Mouse (Mus musculus): Measurements from ENCODE around the gene Gm20696.

- TF ChIP-seq POLR2A (IDR thresholded peaks at IDR 0.05; ENCODE audit: borderline replicate concordance, low read depth, low read length) (no peak), CTCF (IDR thresholded peaks at IDR 0.05; ENCODE audit: low read depth, low read length) (no peak)
These were observed 351.9 kb downstream of the Gm20696 start for GRCm38 (mm10) chr6:99314746-99315145.

Data from bone marrow macrophage, adult 2 months (primary cell).